ENCODE assay signal across 34 mouse cellular contexts in the genomic region with DNA sequence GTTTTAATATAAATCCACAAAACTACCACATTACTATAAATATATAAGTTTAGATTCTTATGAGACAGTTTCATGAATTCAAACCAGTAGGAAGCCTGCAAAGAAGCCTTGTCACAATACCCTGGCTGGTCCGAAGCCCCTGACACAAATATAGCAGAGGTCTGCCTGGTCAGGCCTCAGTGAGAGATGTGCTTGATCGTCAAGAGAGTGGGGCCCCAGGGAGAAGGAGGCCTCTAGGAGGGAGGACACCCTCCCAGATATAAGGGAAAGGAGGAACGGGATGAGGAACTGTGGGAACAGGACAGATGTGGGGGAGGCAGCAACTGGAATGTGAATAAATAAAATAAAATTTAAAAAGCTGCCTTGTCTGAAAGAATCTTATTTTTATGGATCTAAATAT. TPM values are rescaled to one million over a fixed set of nuclear protein-coding genes. Genes with fewer than 3 reads are reported as not detected.
"Had no signal": no experiment of that assay in that cellular context is flagged by ENCODE, and none has a peak within 500 bp of the region (broad histone marks: within the 10 kb centered on the region; RNA-seq: fewer than 3 reads in every experiment).

No protein-coding gene starts in this region.

- H3K4me3 ChIP-seq: limb, embryonic 10.5 days; limb, embryonic 12.5 days; limb, embryonic 13.5 days; limb, embryonic 15.5 days; liver, embryonic 12.5 days; liver, embryonic 13.5 days; liver, embryonic 15.5 days; lung, embryonic 15.5 days; megakaryocyte, embryonic 14.5 days; midbrain, embryonic 10.5 days; midbrain, embryonic 12.5 days; midbrain, embryonic 13.5 days; midbrain, embryonic 15.5 days; myocyte; neural tube, embryonic 12.5 days; neural tube, embryonic 13.5 days had no signal

- ATAC-seq: liver, embryonic 12.5 days; liver, postnatal 0 days; lung, postnatal 0 days; midbrain, embryonic 13.5 days; midbrain, embryonic 15.5 days; midbrain, embryonic 16.5 days had no signal

- H3K27me3 ChIP-seq: limb, embryonic 12.5 days; limb, embryonic 13.5 days; limb, embryonic 15.5 days; liver, embryonic 12.5 days; liver, embryonic 13.5 days; liver, embryonic 15.5 days; lung, embryonic 15.5 days; megakaryocyte, embryonic 14.5 days; midbrain, embryonic 12.5 days; midbrain, embryonic 13.5 days; midbrain, embryonic 15.5 days; neural tube, embryonic 12.5 days; neural tube, embryonic 13.5 days had no signal

- H3K9me3 ChIP-seq: limb, embryonic 10.5 days; limb, embryonic 12.5 days; limb, embryonic 13.5 days; limb, embryonic 15.5 days; liver, embryonic 12.5 days; liver, embryonic 13.5 days; liver, embryonic 15.5 days; lung, embryonic 15.5 days; megakaryocyte, embryonic 14.5 days; midbrain, embryonic 10.5 days; midbrain, embryonic 12.5 days; midbrain, embryonic 13.5 days; midbrain, embryonic 15.5 days; neural tube, embryonic 12.5 days; neural tube, embryonic 13.5 days had no signal

- H3K27ac ChIP-seq: limb, embryonic 10.5 days; limb, embryonic 12.5 days; limb, embryonic 13.5 days; limb, embryonic 15.5 days; liver, embryonic 12.5 days; liver, embryonic 13.5 days; liver, embryonic 14.5 days; liver, embryonic 15.5 days; lung, embryonic 15.5 days; macrophage; midbrain, embryonic 10.5 days; midbrain, embryonic 12.5 days; midbrain, embryonic 13.5 days; midbrain, embryonic 15.5 days; neural tube, embryonic 12.5 days; neural tube, embryonic 13.5 days had no signal

- DNase-seq: left cerebral cortex, postnatal 4 days; liver; liver, embryonic 13.5 days; liver, postnatal 0 days; lung, adult 18-20 months; lung, adult 2 months; lung, embryonic 14.5 days; lung, postnatal 10 days; lung, postnatal 14 days; lung, postnatal 36 days; lung, postnatal 4 days; midbrain, embryonic 14.5 days had no signal

- H3K36me3 ChIP-seq: limb, embryonic 10.5 days; limb, embryonic 12.5 days; limb, embryonic 13.5 days; limb, embryonic 15.5 days; liver, embryonic 12.5 days; liver, embryonic 13.5 days; liver, embryonic 15.5 days; lung, embryonic 15.5 days; midbrain, embryonic 10.5 days; midbrain, embryonic 12.5 days; midbrain, embryonic 13.5 days; midbrain, embryonic 15.5 days; neural tube, embryonic 12.5 days; neural tube, embryonic 13.5 days had no signal

- H3K9ac ChIP-seq: limb, embryonic 12.5 days; limb, embryonic 13.5 days; limb, embryonic 15.5 days; liver, embryonic 12.5 days; liver, embryonic 13.5 days; liver, embryonic 14.5 days; liver, embryonic 15.5 days; liver, postnatal 0 days; lung, embryonic 14.5 days; lung, embryonic 15.5 days; midbrain, embryonic 12.5 days; midbrain, embryonic 13.5 days; midbrain, embryonic 15.5 days; neural tube, embryonic 12.5 days; neural tube, embryonic 13.5 days had no signal

- H3K4me2 ChIP-seq: limb, embryonic 12.5 days; limb, embryonic 13.5 days; limb, embryonic 15.5 days; liver, embryonic 11.5 days; liver, embryonic 12.5 days; liver, embryonic 13.5 days; liver, embryonic 15.5 days; lung, embryonic 14.5 days; lung, embryonic 15.5 days; midbrain, embryonic 11.5 days; midbrain, embryonic 12.5 days; midbrain, embryonic 13.5 days; midbrain, embryonic 15.5 days; neural tube, embryonic 12.5 days; neural tube, embryonic 13.5 days had no signal

- H3K4me1 ChIP-seq: limb, embryonic 10.5 days; limb, embryonic 12.5 days; limb, embryonic 13.5 days; limb, embryonic 15.5 days; liver, embryonic 12.5 days; liver, embryonic 13.5 days; liver, embryonic 15.5 days; lung, embryonic 15.5 days; megakaryocyte, embryonic 14.5 days; midbrain, embryonic 10.5 days; midbrain, embryonic 12.5 days; midbrain, embryonic 15.5 days; neural tube, embryonic 12.5 days; neural tube, embryonic 13.5 days had no signal

RNA-seq across cellular contexts. Expression of a gene that starts 37.3 kb away (rescaled TPM):
- polyA plus RNA-seq: liver, adult 2 months; liver, postnatal 0 days; macrophage; myocyte had no signal
